In genomic region chr10:86700251-86700650, GRCm38 (mm10) we compare ENCODE assay signal across 10 mouse cellular contexts. TPM values are rescaled to one million over a fixed set of nuclear protein-coding genes. Genes with fewer than 3 reads are reported as not detected.
DNase-seq lines count a peak whose midpoint lies in the region; ATAC-seq and TF ChIP-seq lines count a peak whose summit lies in the region.
"Had no signal": no experiment of that assay in that cellular context is flagged by ENCODE, and none has a peak within 500 bp of the region (broad histone marks: within the 10 kb centered on the region; RNA-seq: fewer than 3 reads in every experiment).

No protein-coding gene starts in this region.

- no peak for ATAC-seq in embryonic facial prominence, embryonic 13.5 days (ENCODE audit: insufficient number of reproducible peaks, insufficient read depth, low FRiP score, low TSS enrichment, low read depth)
- no peak for ATAC-seq in liver, embryonic 13.5 days (ENCODE audit: low read depth)
- ATAC-seq: forebrain, embryonic 16.5 days had no signal

- peaks cover 66% of the 10 kb centered on the region for H3K36me3 ChIP-seq in embryonic facial prominence, embryonic 13.5 days
- H3K36me3 ChIP-seq in liver, embryonic 13.5 days = peaks cover 79% of the 10 kb centered on the region

- H3K27me3 ChIP-seq in embryonic facial prominence, embryonic 13.5 days = no peaks in the 10 kb centered on the region
- no peaks in the 10 kb centered on the region for H3K27me3 ChIP-seq in liver, embryonic 13.5 days

- no peak overlapping the region for H3K27ac ChIP-seq in gastrocnemius, adult 2 months
- no peak overlapping the region for H3K27ac ChIP-seq in left cerebral cortex, adult 2 months
- H3K27ac ChIP-seq in embryonic facial prominence, embryonic 13.5 days = no peak overlapping the region
- no peak overlapping the region for H3K27ac ChIP-seq in liver, embryonic 13.5 days

- peaks cover 51% of the 10 kb centered on the region for H3K4me1 ChIP-seq in embryonic facial prominence, embryonic 13.5 days
- peaks cover 51% of the 10 kb centered on the region for H3K4me1 ChIP-seq in liver, embryonic 13.5 days (replicated peaks)

- peak overlapping the region; percentile 37 for H3K4me2 ChIP-seq in embryonic facial prominence, embryonic 13.5 days
- H3K4me2 ChIP-seq in liver, embryonic 13.5 days = peak overlapping the region; percentile 27; the same call in 1 of the 2 replicates

- H3K4me3 ChIP-seq in gastrocnemius, adult 2 months = peak overlapping the region; percentile 7; the same call in 1 of the 2 replicates
- H3K4me3 ChIP-seq in left cerebral cortex, adult 2 months = 0 out of 2 replicates have a peak overlapping the region, but pooled peaks have one; percentile 8
- H3K4me3 ChIP-seq in embryonic facial prominence, embryonic 13.5 days = no peak overlapping the region
- 0 out of 2 replicates have a peak overlapping the region, but pooled peaks have one; percentile 8 for H3K4me3 ChIP-seq in liver, embryonic 13.5 days (replicated peaks)

- H3K9ac ChIP-seq in embryonic facial prominence, embryonic 13.5 days = peak overlapping the region; percentile 27; the same call in 1 of the 2 replicates
- 0 out of 2 replicates have a peak overlapping the region, but pooled peaks have one; percentile 22 for H3K9ac ChIP-seq in liver, embryonic 13.5 days

- 73% methylated on average over 3 of the region's 3 CpGs for WGBS in embryonic facial prominence, embryonic 13.5 days
- WGBS in liver, embryonic 13.5 days (ENCODE audit: insufficient replicate concordance) = 58% methylated on average over 3 of the region's 3 CpGs

- no peaks in the 10 kb centered on the region for H3K9me3 ChIP-seq in embryonic facial prominence, embryonic 13.5 days
- H3K9me3 ChIP-seq in liver, embryonic 13.5 days (replicated peaks) = no peaks in the 10 kb centered on the region

- no peak for TF ChIP-seq CTCF in gastrocnemius, adult 2 months (IDR thresholded peaks at IDR 0.05)
- no peak for TF ChIP-seq CTCF in left cerebral cortex, adult 2 months (IDR thresholded peaks at IDR 0.05)

- no peak for DNase-seq in gastrocnemius, adult 2 months
- DNase-seq in gastrocnemius, adult 8-10 months (ENCODE audit: low spot score in 2 of 2) = no peak
- no peak for DNase-seq in left cerebral cortex, adult 2 months (ENCODE audit: extremely low spot score in 1 of 2, low spot score in 2 of 2)
- DNase-seq in left cerebral cortex, postnatal 4 days = no peak
- no peak for DNase-seq in liver, embryonic 13.5 days
- no peak for DNase-seq in spleen, postnatal 36 days (ENCODE audit: low spot score in 2 of 2)
- DNase-seq in cerebellum, postnatal 10 days = no peak
- DNase-seq: cerebellum, postnatal 36 days had no signal

- intact Hi-C loops in gastrocnemius, adult 2 months (cut with DNase I) = loop anchor here (10.0 kb wide), 1 partner anchor 135 kb away; no protein-coding TSS in a partner anchor
- intact Hi-C loops in left cerebral cortex, adult 2 months (cut with DNase I) = loop anchor here (10.0 kb wide), 1 partner anchor 825 kb away; no protein-coding TSS in a partner anchor
- intact Hi-C loops in left cerebral cortex, postnatal 4 days (cut with DNase I) = no loop called here

RNA-seq across cellular contexts. Expression of gene Hsp90b1, which starts 5.1 kb away (rescaled TPM):
- total RNA-seq in gastrocnemius, adult 2 months (2021) = 100 to 1,000 TPM; 108 to 149 TPM
- 100 to 1,000 TPM in 3 of 4 experiments, 10 to 100 TPM in 1; 97.1 to 109 (median 103) TPM for total RNA-seq in gastrocnemius, adult 8-10 months (2022)
- total RNA-seq in left cerebral cortex, adult 2 months (2021) = 100 to 1,000 TPM; 328 to 352 TPM
- 100 to 1,000 TPM; 263 to 270 TPM for total RNA-seq in left cerebral cortex, postnatal 4 days (2021)
- 638 and 646 TPM in 2 replicates for polyA plus RNA-seq in embryonic facial prominence, embryonic 13.5 days (2015; fragmentation: Nextera tagmentation; extraction: Ambion mirVana)
- polyA plus RNA-seq in liver, embryonic 13.5 days (2015; fragmentation: Nextera tagmentation; extraction: Ambion mirVana) = 327 and 424 TPM in 2 replicates

RNA-seq across cellular contexts. Expression of gene Ttc41, which starts 5.4 kb away (rescaled TPM):
- total RNA-seq in gastrocnemius, adult 2 months (2021) = 1 to 10 TPM; 2.3 to 2.5 TPM
- 1 to 10 TPM; 2.2 to 2.6 (median 2.3) TPM for total RNA-seq in gastrocnemius, adult 8-10 months (2022)
- total RNA-seq in left cerebral cortex, adult 2 months (2021) = 1 to 10 TPM; 1.4 to 1.5 TPM
- 1 to 10 TPM; 1.9 to 2.3 TPM for total RNA-seq in left cerebral cortex, postnatal 4 days (2021)
- 1.7 TPM in 2 replicates for polyA plus RNA-seq in embryonic facial prominence, embryonic 13.5 days (2015; fragmentation: Nextera tagmentation; extraction: Ambion mirVana)
- 0.28 and 0.69 TPM in 2 replicates for polyA plus RNA-seq in liver, embryonic 13.5 days (2015; fragmentation: Nextera tagmentation; extraction: Ambion mirVana)
